19 mouse cellular contexts compared by ENCODE assay signal in genomic region chr5:116116110-116116509, GRCm38 (mm10). TPM values are rescaled to one million over a fixed set of nuclear protein-coding genes. Genes with fewer than 3 reads are reported as not detected.
DNase-seq lines count a peak whose midpoint lies in the region; ATAC-seq and TF ChIP-seq lines count a peak whose summit lies in the region.
"Had no signal": no experiment of that assay in that cellular context is flagged by ENCODE, and none has a peak within 500 bp of the region (broad histone marks: within the 10 kb centered on the region; RNA-seq: fewer than 3 reads in every experiment).

No protein-coding gene starts in this region.

- no peak overlapping the region for H3K4me2 ChIP-seq in kidney, postnatal 0 days (ENCODE audit: low read length)
- H3K4me2 ChIP-seq in midbrain, embryonic 11.5 days: no peak overlapping the region
- H3K4me2 ChIP-seq: embryonic facial prominence, embryonic 13.5 days; heart, embryonic 13.5 days; hindbrain, embryonic 12.5 days had no signal

- H3K4me1 ChIP-seq in kidney, postnatal 0 days (replicated peaks; ENCODE audit: insufficient read depth, low read length): no peaks in the 10 kb centered on the region
- H3K4me1 ChIP-seq in midbrain, embryonic 11.5 days (ENCODE audit: control insufficient read depth, insufficient read depth, low read length): no peaks in the 10 kb centered on the region
- H3K4me1 ChIP-seq: forebrain, embryonic 10.5 days; heart, embryonic 13.5 days; hindbrain, embryonic 12.5 days had no signal

- no peaks in the 10 kb centered on the region for H3K9me3 ChIP-seq in kidney, postnatal 0 days (replicated peaks; ENCODE audit: low read length)
- no peaks in the 10 kb centered on the region for H3K9me3 ChIP-seq in midbrain, embryonic 11.5 days (ENCODE audit: control insufficient read depth, low read length)
- H3K9me3 ChIP-seq: embryonic facial prominence, embryonic 13.5 days; forebrain, embryonic 10.5 days; heart, embryonic 13.5 days; hindbrain, embryonic 12.5 days had no signal

- H3K9ac ChIP-seq in kidney, postnatal 0 days (ENCODE audit: low read depth, low read length): no peak overlapping the region
- H3K9ac ChIP-seq in midbrain, embryonic 11.5 days (ENCODE audit: low read length): no peak overlapping the region
- H3K9ac ChIP-seq: embryonic facial prominence, embryonic 13.5 days; heart, embryonic 13.5 days; hindbrain, embryonic 12.5 days had no signal

- H3K27ac ChIP-seq in kidney, postnatal 0 days: no peak overlapping the region
- no peak overlapping the region for H3K27ac ChIP-seq in midbrain, embryonic 11.5 days (ENCODE audit: low read depth, low read length)
- H3K27ac ChIP-seq: embryonic facial prominence, embryonic 13.5 days; forebrain, embryonic 10.5 days; gastrocnemius, adult 2 months; heart, embryonic 13.5 days; hindbrain, embryonic 12.5 days had no signal

- TF ChIP-seq CTCF in kidney, postnatal 0 days (IDR thresholded peaks at IDR 0.05; ENCODE audit: low read depth): no peak
- no peak for TF ChIP-seq CTCF in brain, embryonic 14.5 days (IDR thresholded peaks at IDR 0.05; ENCODE audit: borderline replicate concordance, extremely low read depth, insufficient read depth, insufficient read length)

- peak; percentile 19 for DNase-seq in kidney, postnatal 0 days (ENCODE audit: low spot score)
- no peak for DNase-seq in kidney, postnatal 14 days
- DNase-seq in lung, postnatal 10 days: peak; percentile 8
- DNase-seq in lung, postnatal 25 days (ENCODE audit: low spot score): no peak
- DNase-seq in CD4-positive helper T cell, adult 2 months (ENCODE audit: low read depth, low spot score): peak; percentile 22
- DNase-seq in brain, embryonic 14.5 days (ENCODE audit: low read depth): peak; percentile 5
- no peak for DNase-seq in neural tube, embryonic 10.5 days (ENCODE audit: extremely low spot score, low spot score)
- no peak for DNase-seq in midbrain, embryonic 11.5 days (ENCODE audit: low spot score, missing footprints)
- DNase-seq: gastrocnemius, postnatal 25 days had no signal

- TF ChIP-seq POLR2A in brain, embryonic 14.5 days (IDR thresholded peaks at IDR 0.05; ENCODE audit: borderline replicate concordance, extremely low read depth, insufficient read depth, insufficient read length, poor library complexity, severe bottlenecking): no peak

- no peaks in the 10 kb centered on the region for H3K27me3 ChIP-seq in kidney, postnatal 0 days (ENCODE audit: insufficient read depth, low read length)
- H3K27me3 ChIP-seq in midbrain, embryonic 11.5 days (ENCODE audit: control insufficient read depth, insufficient read depth, low read length): no peaks in the 10 kb centered on the region
- H3K27me3 ChIP-seq: embryonic facial prominence, embryonic 13.5 days; heart, embryonic 13.5 days; hindbrain, embryonic 12.5 days had no signal

- ATAC-seq in kidney, postnatal 0 days (replicated peaks; ENCODE audit: low FRiP score, low read depth): no peak
- no peak for ATAC-seq in midbrain, embryonic 11.5 days (ENCODE audit: low FRiP score)
- ATAC-seq: activated CD4-positive, CD25-positive, alpha-beta regulatory T cell, adult 4 months; forebrain, embryonic 14.5 days; hindbrain, embryonic 16.5 days; Patski had no signal

- WGBS in kidney, postnatal 0 days: 37% methylated on average over 4 of the region's 4 CpGs
- 77% methylated on average over 4 of the region's 4 CpGs for WGBS in midbrain, embryonic 11.5 days

- H3K4me3 ChIP-seq in kidney, postnatal 0 days (replicated peaks; ENCODE audit: low read depth, low read length): no peak overlapping the region
- no peak overlapping the region for H3K4me3 ChIP-seq in midbrain, embryonic 11.5 days (ENCODE audit: low read depth, low read length)
- H3K4me3 ChIP-seq: embryonic facial prominence, embryonic 13.5 days; forebrain, embryonic 10.5 days; gastrocnemius, adult 2 months; heart, embryonic 13.5 days; hindbrain, embryonic 12.5 days had no signal

- H3K36me3 ChIP-seq in kidney, postnatal 0 days (ENCODE audit: insufficient read depth, low read length): no peaks in the 10 kb centered on the region
- H3K36me3 ChIP-seq in midbrain, embryonic 11.5 days (ENCODE audit: control insufficient read depth, insufficient read depth, low read length): no peaks in the 10 kb centered on the region
- H3K36me3 ChIP-seq: embryonic facial prominence, embryonic 13.5 days; forebrain, embryonic 10.5 days; heart, embryonic 13.5 days; hindbrain, embryonic 12.5 days had no signal

RNA-seq across cellular contexts. Expression of gene Tmem233, which starts 33.1 kb away (rescaled TPM):
- not detected in 2 replicates for polyA plus RNA-seq in kidney, postnatal 0 days (2015; fragmentation: Nextera tagmentation; extraction: Ambion mirVana)
- not detected in 2 replicates for polyA plus RNA-seq in brain, embryonic 14.5 days (2012; rRNA removed)
- not detected in 2 replicates for polyA plus RNA-seq in midbrain, embryonic 11.5 days (2014; fragmentation: Nextera tagmentation; extraction: Ambion mirVana)
- polyA plus RNA-seq: activated CD4-positive, CD25-positive, alpha-beta regulatory T cell, adult 4 months; embryonic facial prominence, embryonic 13.5 days; forebrain, embryonic 10.5 days; forebrain, embryonic 14.5 days; heart, postnatal 0 days; hindbrain, embryonic 12.5 days; hindbrain, embryonic 16.5 days; Patski had no signal

Comparison
In these comparisons a context has a peak if more than half of its experiments do, and no peak if none do; other contexts are left out.
1. DNase-seq: peak in kidney, postnatal 0 days (single experiment), lung, postnatal 10 days (single experiment), CD4-positive helper T cell, adult 2 months (single experiment) and brain, embryonic 14.5 days (single experiment); none in kidney, postnatal 14 days (single experiment), lung, postnatal 25 days (single experiment), neural tube, embryonic 10.5 days (single experiment) and midbrain, embryonic 11.5 days (single experiment).